Mouse (Mus musculus) forebrain, embryonic 14.5 days (tissue): ENCODE results near the gene Vmn2r90. TPM values are rescaled to one million over a fixed set of nuclear protein-coding genes. Genes with fewer than 3 reads are reported as not detected.
"Not testable (repeated sequence)": the region's sequence is repeated elsewhere in the genome, so short reads cannot be mapped to it uniquely, and the experiment has no call there.

Source experiments
- ATAC-seq: fragments of 200-750 bp; cut with Nextera tagmentation; 2 replicates; pipeline ENCODE4 v1.8.0; 2017; ENCODE audit warnings: mild to moderate bottlenecking, moderate library complexity
- DNase-seq: peaks from one replicate; pipeline ENCODE4 v3.0.0-alpha.2; 2015; ENCODE audit warnings: low spot score
- H3K27ac ChIP-seq: fragments of 300-500 bp; sonication (generic); 2 replicates; pipeline ENCODE4 v1.5.1; 2014; ENCODE audit warnings: low read depth, mild to moderate bottlenecking, control low read depth, low read length, moderate library complexity
- H3K27me3 ChIP-seq: fragments of 300-500 bp; sonication (generic); replicated peaks from 2 replicates; pipeline ENCODE4 v1.6.1; 2014; ENCODE audit warnings: low read length, control low read depth, mixed read lengths; ENCODE audit not compliant: control insufficient read depth, insufficient read depth
- H3K36me3 ChIP-seq: fragments of 300-500 bp; sonication (generic); 2 replicates; pipeline ENCODE4 v1.6.1; 2014; ENCODE audit warnings: low read length, control low read depth; ENCODE audit not compliant: control insufficient read depth, insufficient read depth
- H3K4me1 ChIP-seq: fragments of 300-500 bp; sonication (generic); 2 replicates; pipeline ENCODE4 v1.6.1; 2014; ENCODE audit warnings: antibody characterized with exemption, low read length, control low read depth; ENCODE audit not compliant: control insufficient read depth, insufficient read depth
- H3K4me2 ChIP-seq: fragments of 300-500 bp; sonication (generic); 2 replicates; pipeline ENCODE4 v1.6.1; 2014; ENCODE audit warnings: mild to moderate bottlenecking, control low read depth, low read length
- H3K4me3 ChIP-seq: fragments of 300-500 bp; sonication (generic); 2 replicates; pipeline ENCODE4 v1.5.1; 2014; ENCODE audit warnings: low read depth, low read length, control low read depth
- H3K9ac ChIP-seq: fragments of 300-500 bp; sonication (generic); 2 replicates; pipeline ENCODE4 v1.6.1; 2014; ENCODE audit warnings: mild to moderate bottlenecking, low read length, control low read depth, moderate library complexity
- H3K9me3 ChIP-seq: fragments of 300-500 bp; sonication (generic); replicated peaks from 2 replicates; pipeline ENCODE4 v1.6.1; 2016; ENCODE audit warnings: low read length, control low read depth, mixed read lengths; ENCODE audit not compliant: control insufficient read depth
- WGBS: fragments of 180-500 bp; shearing (Covaris S2); extraction: QIAGEN DNeasy Blood & Tissue Kit; methylation state at CpG from one replicate; pipeline ENCODE4 v1.1.7; 2014; 5-methylcytosine and 5-hydroxymethylcytosine counted together
- polyA plus RNA-seq: library from polyadenylated mRNA; unstranded; fragments of >200 nt; fragmentation: Nextera tagmentation; extraction: Ambion mirVana; gene quantifications from 2 replicates; pipeline ENCODE4 v1.2.1, GENCODE M21; 2014

Vmn2r90 gene
- polyA plus RNA-seq, result not detected in 2 replicates

DNA sequence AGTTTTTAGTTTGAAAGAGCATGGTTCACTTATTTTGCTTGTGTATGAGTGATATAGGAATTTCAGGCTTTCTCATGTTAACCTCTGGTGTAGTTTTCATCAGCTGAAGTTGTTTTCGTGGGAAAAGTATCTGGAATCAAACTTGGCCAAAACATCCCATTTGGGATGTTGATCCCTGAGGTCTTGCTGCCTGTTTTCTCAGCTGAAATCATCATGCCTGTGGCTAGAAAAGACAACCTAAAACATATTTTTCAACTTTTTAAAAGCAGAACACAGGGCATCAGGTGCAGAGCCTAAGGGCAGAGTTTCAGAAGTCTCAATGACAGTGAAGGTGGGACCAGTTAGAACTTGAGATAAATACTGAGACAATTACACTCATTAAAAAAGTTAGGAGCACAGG is at the start of gene Vmn2r90:
Gene Vmn2r90 (plus strand): TSS at position 301 of the 400 bp plus-strand sequence.
- no peak for DNase-seq
- H3K9ac ChIP-seq, result no peak within 1 kb of the TSS
- H3K4me2 ChIP-seq, result no peak within 1 kb of the TSS
- H3K36me3 ChIP-seq, result no peaks in the 10 kb centered on the region
- H3K4me3 ChIP-seq, result no peak within 1 kb of the TSS
- H3K4me1 ChIP-seq, result no peaks in the 10 kb centered on the region
- 66% methylated on average over 1 of the region's 1 CpGs for WGBS
- no peak within 1 kb of the TSS for H3K27ac ChIP-seq
- no peaks in the 10 kb centered on the region for H3K27me3 ChIP-seq
- H3K9me3 ChIP-seq, result no peaks in the 10 kb centered on the region
- ATAC-seq, result no peak

DNA sequence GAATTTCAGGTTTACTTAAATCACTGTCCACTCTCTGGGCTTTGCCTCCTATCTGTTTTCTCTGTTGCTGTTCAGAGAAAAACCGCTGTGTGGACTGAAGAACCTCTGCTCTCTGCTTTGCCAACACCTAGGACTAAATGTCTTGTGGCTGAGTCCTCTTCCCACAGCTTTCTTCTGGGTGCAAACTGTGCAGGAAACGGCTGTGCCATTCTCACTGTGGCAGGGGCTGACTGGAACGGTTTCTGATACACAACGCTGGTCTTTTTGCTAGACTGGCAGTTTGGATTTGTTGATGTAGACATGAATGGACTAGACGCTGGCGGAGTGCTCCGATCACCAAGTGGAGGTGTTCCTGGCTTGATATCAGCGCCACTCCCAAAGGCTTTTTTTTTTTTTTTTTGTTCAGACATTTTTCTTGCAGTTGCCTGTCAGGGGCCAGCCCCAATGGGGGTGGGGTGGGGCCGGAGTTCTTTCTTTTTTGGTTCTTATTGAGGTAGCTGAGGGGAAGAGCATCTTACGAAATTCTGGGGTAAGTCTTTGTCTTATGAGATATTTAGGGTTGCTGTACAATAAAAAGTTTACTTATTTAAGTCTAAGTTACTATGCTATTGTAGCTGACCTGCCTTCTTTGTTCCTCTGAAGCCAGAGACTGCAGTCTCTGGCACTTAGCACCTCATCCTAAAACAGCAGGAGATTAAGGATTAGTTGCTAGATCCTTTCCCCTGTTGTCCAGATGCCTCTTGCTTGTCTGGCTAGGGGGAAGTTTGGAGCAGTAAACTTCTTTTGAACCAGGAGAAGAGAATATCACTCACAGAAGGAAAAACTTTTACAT is 48.3 kb upstream of the Vmn2r90 start:
- DNase-seq (peak; percentile 28), ATAC-seq (no peak)
- Histone ChIP-seq H3K9me3 (no peaks in the 10 kb centered on the region), H3K4me2 (peak overlapping the region; percentile 17), H3K36me3 (no peaks in the 10 kb centered on the region), H3K4me1 (peaks cover 9% of the 10 kb centered on the region), H3K4me3 (no peak overlapping the region), H3K27ac (no peak overlapping the region), H3K27me3 (no peaks in the 10 kb centered on the region), H3K9ac (no peak overlapping the region)
- WGBS, result 11% methylated on average over 10 of the region's 10 CpGs

DNA sequence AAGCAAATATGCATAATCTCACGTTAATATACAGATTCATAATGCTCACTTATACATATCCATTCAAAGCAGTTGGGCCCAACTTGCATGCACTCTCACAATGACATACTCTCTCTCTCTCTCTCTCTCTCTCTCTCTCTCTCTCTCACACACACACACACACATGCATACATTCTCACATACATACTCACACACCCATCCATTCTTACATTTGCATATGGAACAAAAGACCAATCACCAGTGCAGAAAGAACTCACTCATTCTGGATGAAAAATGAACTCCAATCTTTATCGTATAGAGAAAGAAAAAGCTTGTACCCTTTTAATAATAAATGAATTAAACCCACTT is 47.7 kb upstream of the Vmn2r90 start:
- H3K27ac ChIP-seq, result no peak overlapping the region
- no peaks in the 10 kb centered on the region for H3K27me3 ChIP-seq
- 10% methylated on average over 2 of the region's 2 CpGs for WGBS

DNA sequence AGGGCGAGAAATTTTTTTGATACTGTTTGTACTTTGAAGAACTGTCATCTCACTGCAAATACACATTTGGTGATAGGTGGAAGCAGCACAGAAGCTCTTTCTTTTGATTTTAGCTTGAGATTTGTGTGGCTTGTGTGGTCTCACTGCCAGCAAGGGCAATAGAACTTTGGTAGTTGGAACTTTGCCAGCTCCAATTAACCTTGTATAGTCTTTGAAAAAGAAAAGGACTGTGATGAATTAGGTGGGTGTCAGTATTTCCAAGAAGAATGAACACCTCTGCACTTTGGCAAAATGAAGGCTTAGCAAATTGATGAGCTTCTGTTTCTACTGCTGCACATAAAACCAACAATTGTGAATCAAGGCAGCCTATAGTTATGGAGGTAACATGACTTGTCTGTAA is 24.8 kb upstream of the Vmn2r90 start:
- ATAC-seq (0 out of 2 replicates have a peak, but pooled peaks have one; percentile 15), DNase-seq (peak; percentile 58)
- Histone ChIP-seq H3K27ac (no peak overlapping the region), H3K4me1 (no peaks in the 10 kb centered on the region; the same call in 1 of the 2 replicates), H3K4me3 (no peak overlapping the region), H3K9me3 (no peaks in the 10 kb centered on the region), H3K9ac (no peak overlapping the region), H3K27me3 (no peaks in the 10 kb centered on the region), H3K4me2 (no peak overlapping the region), H3K36me3 (no peaks in the 10 kb centered on the region)
- 50% methylated on average over 1 of the region's 1 CpGs for WGBS

More for the DNA sequence above, 47.7 kb upstream of the Vmn2r90 start:
- Histone ChIP-seq H3K36me3 (no peaks in the 10 kb centered on the region), H3K4me2 (no peak overlapping the region), H3K9ac (no peak overlapping the region), H3K4me3 (no peak overlapping the region), H3K9me3 (no peaks in the 10 kb centered on the region), H3K4me1 (peaks cover 9% of the 10 kb centered on the region)
- DNase-seq (no peak), ATAC-seq (no peak)

DNA sequence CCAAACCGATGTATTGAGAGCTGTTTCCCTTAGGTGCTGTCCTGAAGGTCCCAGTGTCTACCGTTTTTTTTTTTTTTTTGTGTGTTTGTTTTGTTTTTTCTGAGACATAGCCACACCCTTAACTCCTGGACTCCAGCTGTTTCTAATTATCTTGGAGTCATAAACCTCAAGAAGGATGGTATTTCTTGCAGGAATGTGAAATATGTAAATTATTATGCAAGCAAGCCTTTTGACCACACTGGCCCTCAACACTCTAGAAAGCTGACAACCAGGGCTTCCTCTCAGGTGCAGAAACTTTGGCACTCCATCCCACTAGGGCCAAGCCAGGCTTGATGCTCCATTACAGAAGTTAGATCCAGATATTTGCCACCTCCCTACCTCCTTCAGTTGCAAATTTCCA is 12.9 kb upstream of the Vmn2r90 start:
- no peak for DNase-seq
- WGBS, result 78% methylated on average over 2 of the region's 2 CpGs
- H3K27me3 ChIP-seq, result no peaks in the 10 kb centered on the region

DNA sequence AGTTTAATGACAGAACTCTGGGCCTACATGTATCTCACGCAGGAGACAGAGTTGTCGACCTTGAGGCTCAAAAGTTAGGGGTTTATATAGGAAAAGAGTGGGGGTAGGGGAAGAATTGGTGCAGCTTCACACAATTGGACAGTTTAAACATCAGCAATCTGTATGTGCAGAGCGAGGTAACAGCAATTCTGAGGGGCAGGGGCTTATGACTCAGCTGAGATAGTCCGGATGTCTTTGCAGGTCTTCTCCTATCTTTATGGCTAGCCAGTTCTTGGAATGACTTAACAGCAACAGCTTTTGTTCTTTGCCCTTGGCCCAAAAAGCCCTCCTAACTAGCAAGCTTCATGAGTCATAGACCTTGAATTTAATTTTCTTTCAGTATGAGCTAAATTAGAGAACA is 28.8 kb downstream of the Vmn2r90 start:
- 86% methylated on average over 4 of the region's 4 CpGs for WGBS
- H3K4me3 ChIP-seq, result not testable (repeated sequence)

More for the DNA sequence above, 12.9 kb upstream of the Vmn2r90 start:
- H3K9me3 ChIP-seq, result no peaks in the 10 kb centered on the region
- no peak for ATAC-seq
- no peak overlapping the region for H3K27ac ChIP-seq
- H3K9ac ChIP-seq, result no peak overlapping the region
- H3K4me1 ChIP-seq, result no peaks in the 10 kb centered on the region
- H3K36me3 ChIP-seq, result no peaks in the 10 kb centered on the region
- no peak overlapping the region for H3K4me3 ChIP-seq
- H3K4me2 ChIP-seq, result no peak overlapping the region

DNA sequence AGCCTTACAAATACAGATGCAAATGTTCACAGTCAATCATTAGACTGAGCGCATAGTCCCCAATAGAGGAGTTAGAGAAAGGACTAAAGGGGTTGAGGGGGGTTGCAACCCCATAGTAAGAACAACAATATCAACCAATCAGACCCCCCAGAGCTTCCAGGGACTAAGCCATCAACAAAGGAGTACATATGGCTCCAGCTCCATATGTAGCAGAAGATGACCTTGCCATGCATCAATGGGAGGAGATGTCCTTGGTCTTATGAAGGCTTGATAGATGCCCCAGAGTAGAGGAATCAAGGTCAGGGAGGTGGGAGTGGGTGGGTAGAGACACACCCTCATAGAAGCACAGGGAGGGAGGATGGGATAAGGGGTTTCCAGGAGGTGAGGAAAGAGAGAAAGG is 35.1 kb downstream of the Vmn2r90 start:
- Histone ChIP-seq H3K4me3 (no peak overlapping the region), H3K4me2 (no peak overlapping the region), H3K36me3 (no peaks in the 10 kb centered on the region), H3K9ac (no peak overlapping the region), H3K27me3 (no peaks in the 10 kb centered on the region), H3K27ac (no peak overlapping the region), H3K9me3 (no peaks in the 10 kb centered on the region), H3K4me1 (no peaks in the 10 kb centered on the region)
- DNase-seq (no peak), ATAC-seq (no peak)
- WGBS, result 89% methylated on average over 1 of the region's 1 CpGs

More for the DNA sequence above, 28.8 kb downstream of the Vmn2r90 start:
- not testable (repeated sequence) for H3K27ac ChIP-seq, H3K9me3 ChIP-seq, H3K36me3 ChIP-seq, ATAC-seq, DNase-seq, H3K4me2 ChIP-seq, H3K9ac ChIP-seq, H3K27me3 ChIP-seq, H3K4me1 ChIP-seq

DNA sequence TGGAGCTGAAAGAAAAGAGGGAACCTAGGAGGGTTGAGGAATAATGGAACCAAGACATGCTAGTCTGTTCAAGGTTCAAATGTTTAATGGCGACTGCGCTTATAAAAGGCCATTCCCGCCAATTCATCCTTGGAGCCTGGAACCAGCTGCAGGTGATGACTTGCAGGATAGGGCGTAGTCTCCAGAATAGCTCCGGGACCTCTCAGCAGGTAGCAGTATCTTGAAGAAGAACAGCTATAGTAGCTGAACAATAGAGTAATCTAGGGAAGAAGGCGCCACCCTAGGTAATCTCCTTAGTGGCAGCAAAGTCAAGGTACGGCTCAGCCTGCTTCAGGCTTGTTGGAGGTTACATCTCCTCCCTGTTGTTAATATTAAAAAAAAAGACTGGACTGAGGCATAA is 35.8 kb downstream of the Vmn2r90 start:
- WGBS, result 92% methylated on average over 7 of the region's 7 CpGs

DNA sequence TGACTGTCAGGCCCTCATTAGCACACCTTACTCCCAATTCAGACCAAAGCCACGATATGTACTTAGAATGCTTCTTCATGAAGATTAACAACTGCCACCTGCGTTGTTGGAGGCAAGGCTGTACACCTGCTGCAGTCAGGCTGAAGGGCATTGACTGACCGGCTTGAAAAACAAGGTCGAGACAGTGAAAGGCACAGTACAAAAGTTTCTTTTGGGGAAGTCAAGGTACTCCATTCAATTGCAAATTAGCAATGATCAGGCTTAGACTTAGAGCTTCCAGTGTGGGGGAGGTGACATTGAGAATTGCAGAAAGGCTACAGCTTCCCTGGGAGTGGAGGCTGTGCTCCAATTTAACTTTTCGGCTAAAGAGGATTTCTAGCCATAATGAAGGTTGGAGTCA is 36.4 kb downstream of the Vmn2r90 start:
- not testable (repeated sequence) for ATAC-seq, H3K27ac ChIP-seq, H3K4me2 ChIP-seq, DNase-seq, H3K9ac ChIP-seq, H3K27me3 ChIP-seq, H3K4me1 ChIP-seq, H3K4me3 ChIP-seq, H3K36me3 ChIP-seq, H3K9me3 ChIP-seq
- 83% methylated on average over 5 of the region's 5 CpGs for WGBS

More for the DNA sequence above, 35.8 kb downstream of the Vmn2r90 start:
- DNase-seq, H3K4me3 ChIP-seq, H3K27ac ChIP-seq, H3K4me2 ChIP-seq, ATAC-seq, H3K9me3 ChIP-seq, H3K36me3 ChIP-seq, H3K4me1 ChIP-seq, H3K9ac ChIP-seq, H3K27me3 ChIP-seq: not testable (repeated sequence)
